Mouse (Mus musculus): ENCODE results near the gene Srrm1.
"Not testable (repeated sequence)": the region's sequence is repeated elsewhere in the genome, so short reads cannot be mapped to it uniquely, and the experiment has no call there.

Srrm1 gene

GRCm38 (mm10) chr4:135353066-135353793, at the start of gene Srrm1:
Srrm1 (minus strand) TSS chr4:135353321.
- DNase-seq: peak; percentile 97 to 98

GRCm38 (mm10) chr4:135401881-135402280, 48.8 kb upstream of the Srrm1 start:
- DNase-seq: no peak

- DNase-seq: no peak
These were observed 44.9 kb upstream of the Srrm1 start, which contains the start of gene Ncmap for GRCm38 (mm10) chr4:135397991-135398390. Ncmap (minus strand) TSS chr4:135398227.

GRCm38 (mm10) chr4:135397551-135397950, 44.4 kb upstream of the Srrm1 start:
- DNase-seq: no peak

DNA sequence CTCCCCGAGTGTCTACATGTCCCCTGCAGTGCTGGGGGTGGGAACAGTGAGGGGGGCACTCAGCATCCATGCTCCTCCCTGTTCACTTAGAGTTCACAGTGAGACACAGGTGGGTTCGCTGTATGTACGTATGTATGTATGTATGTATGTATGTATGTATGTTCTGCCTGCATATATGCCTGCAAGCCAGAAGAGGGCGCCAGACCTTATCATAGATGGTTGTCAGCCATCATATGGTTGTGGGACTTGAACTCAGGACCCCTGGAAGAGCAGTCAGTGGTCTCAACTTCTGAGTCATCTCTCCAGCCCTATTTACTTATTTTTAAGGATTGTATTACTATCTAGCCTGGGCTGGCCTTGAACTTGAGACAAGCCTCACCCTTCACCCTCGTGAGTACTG, 43.2 kb upstream of the Srrm1 start:
- DNase-seq: no peak

GRCm38 (mm10) chr4:135395375-135395774, 42.3 kb upstream of the Srrm1 start:
- DNase-seq: no peak

DNA sequence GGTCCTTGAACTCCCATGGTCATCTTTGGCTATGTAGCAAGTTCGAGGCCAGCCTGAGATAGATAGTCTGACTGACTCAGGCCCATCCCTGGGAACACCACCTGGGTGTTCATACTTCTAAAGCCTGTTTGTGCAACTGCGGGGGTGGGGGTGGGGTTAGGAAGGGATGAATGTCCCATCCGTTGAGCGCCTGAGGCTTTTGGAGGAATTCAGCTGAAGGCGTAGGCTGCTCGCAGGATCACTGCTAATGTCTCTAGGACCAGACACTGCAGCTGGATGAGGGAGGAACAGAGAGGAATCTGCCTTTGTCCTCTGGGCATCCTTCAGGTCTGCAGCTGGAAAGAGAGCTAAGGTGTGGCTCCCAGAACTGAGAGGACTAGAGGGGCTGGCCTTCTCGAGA, 41.5 kb upstream of the Srrm1 start:
- no peak for DNase-seq

- no peak for DNase-seq
These were observed 40.3 kb upstream of the Srrm1 start for GRCm38 (mm10) chr4:135393381-135393780.

GRCm38 (mm10) chr4:135392801-135393200, 39.7 kb upstream of the Srrm1 start:
- DNase-seq: no peak

GRCm38 (mm10) chr4:135391014-135391413, 37.9 kb upstream of the Srrm1 start:
- DNase-seq: no peak

- no peak for DNase-seq
These were observed 32.5 kb upstream of the Srrm1 start for GRCm38 (mm10) chr4:135385614-135386013.

DNA sequence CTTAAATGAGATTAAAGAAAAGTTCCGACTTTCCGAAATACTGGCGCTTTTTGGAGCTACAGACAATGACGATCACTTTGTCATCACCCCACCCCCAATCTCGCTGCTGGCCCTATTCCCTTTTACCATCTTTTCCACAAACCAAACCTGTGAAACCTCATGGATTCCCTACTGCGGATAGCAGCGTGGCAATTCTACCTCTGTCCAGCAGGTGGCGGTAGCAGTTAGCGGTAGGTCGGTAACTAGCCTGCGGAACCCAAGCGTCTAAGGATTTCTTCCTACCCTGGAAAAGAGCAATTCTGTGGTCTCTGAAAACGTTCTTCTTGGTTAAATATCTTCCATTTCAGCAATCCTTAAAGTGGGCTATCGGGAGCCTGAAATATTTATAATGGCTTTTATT, 29.2 kb upstream of the Srrm1 start:
- peak in 1 of 2 experiments; percentile 20 for DNase-seq

DNA sequence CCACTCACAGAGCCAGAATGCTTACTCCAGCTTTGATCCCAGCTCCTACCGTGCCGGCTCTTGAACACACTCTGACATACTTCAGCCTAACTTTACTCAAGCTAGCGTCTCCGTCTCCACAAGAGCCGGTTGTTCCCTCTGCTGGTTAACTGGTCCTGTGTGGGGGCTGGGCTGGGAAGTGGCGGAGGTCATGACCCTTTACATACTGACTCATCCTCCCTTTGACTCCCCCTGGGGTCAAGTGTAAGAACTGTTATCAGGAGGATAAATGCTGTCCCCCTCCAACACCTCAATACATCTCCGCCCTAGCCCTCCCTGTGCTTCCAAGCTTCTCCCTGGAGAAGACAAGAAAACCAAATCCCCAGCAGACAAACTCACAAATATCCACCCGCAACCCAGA, 28.2 kb upstream of the Srrm1 start:
- DNase-seq: no peak

- no peak for DNase-seq
These were observed 24.1 kb upstream of the Srrm1 start for GRCm38 (mm10) chr4:135377241-135377640.

DNA sequence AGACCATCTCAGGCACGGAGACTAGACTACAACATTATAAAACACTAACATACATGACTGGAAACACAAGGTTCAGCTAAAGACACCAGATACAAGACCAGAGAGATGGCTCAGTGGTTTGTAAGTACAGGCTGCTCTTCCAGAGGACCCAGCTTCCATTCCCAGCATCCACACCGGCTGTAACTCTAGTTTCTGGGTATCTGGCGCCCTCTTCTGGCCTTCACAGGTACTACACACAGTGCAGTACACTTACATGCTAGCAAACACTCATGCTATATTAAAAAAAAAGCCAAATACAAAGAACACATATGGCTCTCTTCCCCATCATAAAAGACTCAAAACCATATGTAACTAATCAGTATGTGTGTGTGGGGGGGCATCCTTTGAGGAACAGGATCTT, 22.3 kb upstream of the Srrm1 start:
- no peak for DNase-seq

DNA sequence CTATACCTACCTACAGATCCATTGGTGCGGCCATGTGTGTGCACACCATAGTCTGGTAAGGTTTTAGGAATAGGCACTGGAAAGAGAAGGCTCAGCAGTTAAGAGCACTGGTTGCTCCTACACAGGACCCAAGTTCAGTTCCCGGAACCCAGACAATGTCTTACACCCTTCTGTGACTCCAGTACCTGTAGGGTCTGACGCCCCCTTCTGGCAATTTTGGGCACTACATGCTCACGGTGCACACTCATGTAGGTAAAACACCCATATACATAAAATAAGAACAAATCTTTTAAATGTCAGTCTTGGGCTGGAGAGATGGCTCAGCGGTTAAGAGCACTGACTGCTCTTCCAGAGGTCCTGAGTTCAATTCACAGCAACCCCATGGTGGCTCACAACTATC, 20.2 kb upstream of the Srrm1 start:
- no peak for DNase-seq

- no peak for DNase-seq
These were observed 17.3 kb upstream of the Srrm1 start for GRCm38 (mm10) chr4:135370372-135370771.

DNA sequence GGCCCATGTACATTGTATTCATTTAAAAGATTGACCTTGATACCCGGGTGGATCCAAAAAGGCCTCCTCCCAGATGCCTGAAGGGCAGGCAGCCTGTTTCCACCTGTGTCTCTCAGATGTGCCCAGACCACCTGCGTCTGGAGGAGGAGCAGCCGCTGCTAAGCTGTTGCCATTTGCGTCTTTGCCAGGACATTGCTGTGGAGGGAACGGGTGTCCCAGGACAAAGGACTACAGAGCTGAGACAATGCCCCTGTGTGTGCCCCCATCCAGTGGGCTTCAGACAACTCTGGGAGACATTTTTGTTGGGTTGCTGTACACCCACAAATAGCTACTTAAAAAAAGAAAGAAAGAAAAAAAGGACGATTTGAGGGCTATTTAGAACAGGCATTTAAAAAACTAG, 9.7 kb upstream of the Srrm1 start:
- DNase-seq: no peak

- no peak for DNase-seq
These were observed 8.6 kb upstream of the Srrm1 start for GRCm38 (mm10) chr4:135361722-135362121.

DNA sequence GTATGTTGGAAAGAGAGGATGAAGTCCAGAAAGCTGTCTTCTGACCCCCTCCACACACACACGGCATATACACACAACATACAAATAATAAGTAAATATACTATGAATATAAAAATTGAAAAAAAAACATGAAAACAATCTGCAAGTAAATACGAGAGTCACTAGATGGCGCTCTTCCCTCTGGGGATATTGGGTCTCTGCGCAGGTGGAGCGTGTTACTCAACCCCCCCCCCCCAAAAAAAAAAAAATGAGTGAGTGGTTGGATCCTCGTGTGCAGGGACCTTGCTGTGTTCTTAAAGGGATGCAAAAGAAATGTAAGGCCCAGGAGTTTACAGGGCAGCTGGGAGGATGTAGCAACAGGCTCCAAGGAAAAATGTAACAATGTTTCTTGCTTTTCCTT, 5.6 kb upstream of the Srrm1 start:
- no peak for DNase-seq

GRCm38 (mm10) chr4:135357221-135357920, 4.2 kb upstream of the Srrm1 start:
- no peak for DNase-seq

- no peak for DNase-seq
These were observed 2.9 kb upstream of the Srrm1 start for GRCm38 (mm10) chr4:135355886-135356550.

DNA sequence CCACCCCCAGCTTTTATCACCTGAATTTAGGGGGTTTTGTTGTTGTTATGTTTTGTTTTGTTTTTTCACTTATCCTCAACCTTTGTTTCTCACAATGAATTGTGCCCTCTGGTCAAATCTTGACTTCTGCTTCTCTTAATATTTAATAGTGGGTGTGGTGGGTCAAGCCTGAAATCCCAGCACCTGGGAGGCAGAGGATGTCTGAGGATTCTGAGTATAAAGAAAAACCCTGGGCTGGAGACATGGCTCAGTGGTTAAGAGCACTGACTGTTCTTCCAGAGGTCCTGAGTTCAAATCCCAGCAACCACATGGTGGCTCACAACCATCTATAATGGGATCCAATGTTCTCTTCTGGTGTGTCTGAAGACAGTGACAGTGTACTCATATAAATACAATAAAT, 1.6 kb upstream of the Srrm1 start:
- DNase-seq: not testable (repeated sequence)

Data from thymus, adult 18-20 months (tissue).